Mouse (Mus musculus) WW6 (cell line): ENCODE measurements around the gene Pou6f2.

Experiments
- DNase-seq: peaks from one replicate; pipeline ENCODE4 v3.0.0-alpha.2; 2013; ENCODE audit warnings: low read depth, low spot score

Pou6f2 gene

GRCm38 (mm10) chr13:18397586-18397985 lies at the start of gene Pou6f2:
Pou6f2 (minus strand) TSS chr13:18397686.
- DNase-seq: no peak

GRCm38 (mm10) chr13:18439858-18440257 lies 42.4 kb upstream of the Pou6f2 start:
- DNase-seq: no peak

- DNase-seq: no peak
Observed at GRCm38 (mm10) chr13:18387673-18388072, 9.8 kb downstream of the Pou6f2 start.

- no peak for DNase-seq
Observed at GRCm38 (mm10) chr13:18363373-18363772, 34.1 kb downstream of the Pou6f2 start.

- DNase-seq: no peak
Observed at GRCm38 (mm10) chr13:18344580-18345333, 52.7 kb downstream of the Pou6f2 start.

- DNase-seq: no peak
Observed at GRCm38 (mm10) chr13:18338910-18339501, 58.5 kb downstream of the Pou6f2 start.

GRCm38 (mm10) chr13:18338022-18338421 lies 59.5 kb downstream of the Pou6f2 start:
- no peak for DNase-seq

GRCm38 (mm10) chr13:18334035-18334434 lies 63.5 kb downstream of the Pou6f2 start:
- no peak for DNase-seq

GRCm38 (mm10) chr13:18332596-18332995 lies 64.9 kb downstream of the Pou6f2 start:
- DNase-seq: no peak

- DNase-seq: no peak
Observed at GRCm38 (mm10) chr13:18323980-18324678, 73.4 kb downstream of the Pou6f2 start.

- DNase-seq: no peak
Observed at GRCm38 (mm10) chr13:18323407-18323806, 74.1 kb downstream of the Pou6f2 start.

- no peak for DNase-seq
Observed at GRCm38 (mm10) chr13:18312613-18313012, 84.9 kb downstream of the Pou6f2 start.

GRCm38 (mm10) chr13:18309024-18309423 lies 88.5 kb downstream of the Pou6f2 start:
- DNase-seq: no peak

- no peak for DNase-seq
Observed at GRCm38 (mm10) chr13:18306506-18307145, 90.9 kb downstream of the Pou6f2 start.

- DNase-seq: no peak
Observed at GRCm38 (mm10) chr13:18299966-18300365, 97.5 kb downstream of the Pou6f2 start.

- DNase-seq: no peak
Observed at GRCm38 (mm10) chr13:18293438-18293837, 104.0 kb downstream of the Pou6f2 start.

GRCm38 (mm10) chr13:18290253-18290914 lies 107.1 kb downstream of the Pou6f2 start:
- no peak for DNase-seq

- DNase-seq: no peak
Observed at GRCm38 (mm10) chr13:18287536-18287935, 110.0 kb downstream of the Pou6f2 start.

- DNase-seq: no peak
Observed at GRCm38 (mm10) chr13:18282361-18282982, 115.0 kb downstream of the Pou6f2 start.

- no peak for DNase-seq
Observed at GRCm38 (mm10) chr13:18281084-18281483, 116.4 kb downstream of the Pou6f2 start.

GRCm38 (mm10) chr13:18253131-18253530 lies 144.4 kb downstream of the Pou6f2 start:
- DNase-seq: no peak
